Mouse (Mus musculus) MEL (cell line): ENCODE measurements around the gene Eva1a.

ENCODE experiments used
- JUND ChIP-seq: IDR thresholded peaks from 2 replicates; pipeline ENCODE4 v1.6.1; 2011; ENCODE audit warnings: low read depth, mild to moderate bottlenecking, improper control_type of control experiment, low read length
- TBP ChIP-seq: IDR thresholded peaks from 2 replicates; pipeline ENCODE4 v1.8.0; 2011; ENCODE audit warnings: low read depth, low read length, improper control_type of control experiment
- USF1 ChIP-seq: IDR thresholded peaks from 2 replicates; pipeline ENCODE4 v1.6.1; 2014; ENCODE audit warnings: low read depth, mild to moderate bottlenecking, inconsistent platforms, low read length, improper control_type of control experiment, moderate library complexity

DNA sequence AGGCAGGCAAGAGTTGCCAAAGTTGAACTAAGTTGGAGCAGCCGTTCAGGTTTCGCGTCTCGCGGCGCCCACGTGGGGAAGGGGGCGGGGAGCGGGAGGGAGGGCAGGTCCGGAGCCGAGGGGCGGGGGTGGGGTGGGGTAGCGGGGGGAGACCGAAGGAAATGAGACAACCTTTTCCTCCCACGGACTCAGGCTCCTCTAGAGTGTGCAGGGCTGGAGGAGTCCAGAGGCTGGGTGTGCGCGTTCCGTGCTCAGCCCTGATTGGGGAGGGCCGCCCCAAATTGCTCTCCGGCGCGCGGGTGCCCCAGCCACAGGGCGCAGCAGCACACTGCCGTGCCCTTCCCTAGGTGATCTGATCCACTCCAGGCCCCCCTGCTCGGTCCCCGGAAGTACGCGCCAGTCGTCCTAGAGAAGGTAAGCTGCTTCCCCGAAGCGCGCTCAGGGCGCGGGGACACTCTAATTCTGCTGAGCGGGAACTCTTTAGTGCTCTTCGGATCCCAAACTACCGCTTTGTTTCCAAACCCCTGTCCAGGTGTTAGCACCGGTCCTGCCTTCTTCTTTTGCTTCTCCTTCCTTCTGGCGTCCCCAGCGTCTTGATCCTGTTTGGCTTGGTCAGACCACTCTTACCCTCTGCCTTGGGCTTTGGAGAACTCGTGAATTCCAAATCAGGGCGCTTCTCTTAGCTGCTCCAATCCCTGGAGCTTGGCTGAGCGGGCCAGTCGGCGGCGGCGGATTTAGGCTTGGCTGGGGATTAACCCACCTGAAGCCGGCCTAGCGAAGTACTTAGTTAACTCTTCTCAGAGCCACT, 849 bp downstream of the Eva1a start:
- no peak for TF ChIP-seq JUND
- no peak for TF ChIP-seq USF1
- TF ChIP-seq TBP = no peak
